Comparison of ENCODE assay signal across 8 mouse cellular contexts in genomic region chr2:24296837-24297236, GRCm38 (mm10). TPM values are rescaled to one million over a fixed set of nuclear protein-coding genes. Genes with fewer than 3 reads are reported as not detected.
DNase-seq lines count a peak whose midpoint lies in the region; ATAC-seq and TF ChIP-seq lines count a peak whose summit lies in the region.

No protein-coding gene starts in this region.

- no peak for TF ChIP-seq POLR2A in spleen, adult 2 months (IDR thresholded peaks at IDR 0.05; ENCODE audit: low read depth, low read length)

- H3K27ac ChIP-seq in spleen, adult 2 months (ENCODE audit: insufficient read depth, low read length) = no peak overlapping the region

- no peaks in the 10 kb centered on the region for H3K27me3 ChIP-seq in spleen, adult 2 months (ENCODE audit: control insufficient read depth, insufficient read depth, low read length)

- peak; percentile 32 to 50 for DNase-seq in adrenal gland, adult 18-20 months (ENCODE audit: low spot score in 2 of 2)
- DNase-seq in adrenal gland, adult 8-10 months = no peak
- peak; percentile 26 for DNase-seq in right cerebral cortex, adult 18-20 months
- DNase-seq in right cerebral cortex, postnatal 36 days (ENCODE audit: low spot score in 2 of 2) = no peak
- DNase-seq in embryo, embryonic 10 days (ENCODE audit: low spot score) = peak; percentile 77
- DNase-seq in layer of hippocampus, adult 11-12 months (ENCODE audit: low spot score) = peak; percentile 41
- DNase-seq in spleen, adult 2 months (ENCODE audit: low read depth in 1 of 2, low spot score in 2 of 2) = peak; percentile 30 to 35

- peak; percentile 38; the same call in 1 of the 2 replicates for TF ChIP-seq CTCF in spleen, adult 2 months (IDR thresholded peaks at IDR 0.05; ENCODE audit: extremely low read depth, insufficient read depth, insufficient read length, insufficient replicate concordance)

- no peaks in the 10 kb centered on the region for H3K36me3 ChIP-seq in spleen, adult 2 months (ENCODE audit: control insufficient read depth, insufficient read depth, low read length)

- no peaks in the 10 kb centered on the region for H3K4me1 ChIP-seq in spleen, adult 2 months (ENCODE audit: control insufficient read depth, insufficient read depth, insufficient read length)

- ATAC-seq in megakaryocyte, adult 5-6 weeks (ENCODE audit: poor library complexity, severe bottlenecking) = peak; percentile 88

- H3K4me3 ChIP-seq in spleen, adult 2 months (ENCODE audit: extremely low read depth, insufficient read depth, insufficient read length) = no peak overlapping the region

- WGBS in spleen, adult 2 months = 4% methylated on average over 3 of the region's 3 CpGs

RNA-seq across cellular contexts. Expression of gene Il1f10, which starts 5.8 kb away (rescaled TPM):
- total RNA-seq in adrenal gland, adult 18-20 months (2021) = not detected
- total RNA-seq in adrenal gland, adult 8-10 months (2022) = not detected
- total RNA-seq in megakaryocyte, adult 5-6 weeks (2015) = not detected in 2 replicates
- total RNA-seq in megakaryocyte, adult 5-6 weeks (2017) = not detected in 2 replicates
- not detected in 2 replicates for polyA plus RNA-seq in spleen, adult 2 months (2012; rRNA removed)

RNA-seq across cellular contexts. Expression of gene Il1f5, which starts 20.1 kb away (rescaled TPM):
- not detected for total RNA-seq in adrenal gland, adult 18-20 months (2021)
- total RNA-seq in adrenal gland, adult 8-10 months (2022) = not detected
- not detected in 2 replicates for total RNA-seq in megakaryocyte, adult 5-6 weeks (2015)
- not detected in 2 replicates for total RNA-seq in megakaryocyte, adult 5-6 weeks (2017)
- not detected in 2 replicates for polyA plus RNA-seq in spleen, adult 2 months (2012; rRNA removed)

RNA-seq across cellular contexts. Expression of gene Il1rn, which starts 39.8 kb away (rescaled TPM):
- total RNA-seq in adrenal gland, adult 18-20 months (2021) = under 1 TPM; 0.13 to 0.32 TPM
- 1 to 10 TPM in 1 of 4 experiments, under 1 TPM in 2, not detected in 1; 0.68 to 1.4 (median 0.77) TPM for total RNA-seq in adrenal gland, adult 8-10 months (2022)
- total RNA-seq in megakaryocyte, adult 5-6 weeks (2015) = 43.0 and 51.1 TPM in 2 replicates
- total RNA-seq in megakaryocyte, adult 5-6 weeks (2017) = 35.8 and 35.9 TPM in 2 replicates
- polyA plus RNA-seq in spleen, adult 2 months (2012; rRNA removed) = 2.0 and 2.2 TPM in 2 replicates

Comparison
In these comparisons a context has a peak if more than half of its experiments do, and no peak if none do; other contexts are left out.
1. DNase-seq: peak in adrenal gland, adult 18-20 months (2 of 2), right cerebral cortex, adult 18-20 months (single experiment), embryo, embryonic 10 days (single experiment), layer of hippocampus, adult 11-12 months (single experiment) and spleen, adult 2 months (2 of 2); none in adrenal gland, adult 8-10 months (single experiment) and right cerebral cortex, postnatal 36 days (0 of 2).
2. RNA of gene Il1rn, which starts 39.8 kb away (total RNA-seq): 35.8 to 51.1 TPM in megakaryocyte, adult 5-6 weeks; 0.68 to 1.4 TPM in adrenal gland, adult 8-10 months and 0.13 to 0.32 TPM in adrenal gland, adult 18-20 months; every median in the first group is over 10 times any median in the second.